Mouse (Mus musculus): ENCODE measurements at regions not wholly inside any gene's neighbourhood (a gene's known extent, or its start where the extent isn't known, plus 50 kb on each side); places are given as distances from the start of the nearest gene placed in this dataset.

GRCm38 (mm10) chr15:97457468-97457867 lies 210.4 kb upstream of the Amigo2 start:
- H3K9ac ChIP-seq (ENCODE audit: control insufficient read depth, low read depth, low read length, poor library complexity, severe bottlenecking): no peak overlapping the region
- no peak overlapping the region for H3K27ac ChIP-seq (ENCODE audit: control insufficient read depth, low read depth, low read length)
- H3K9me3 ChIP-seq (replicated peaks; ENCODE audit: insufficient read depth, low read length): no peaks in the 10 kb centered on the region
- DNase-seq (ENCODE audit: low read depth, low spot score): no peak
- TF ChIP-seq ZKSCAN1 (IDR thresholded peaks at IDR 0.05; ENCODE audit: low read depth, low read length): no peak
- no peak for TF ChIP-seq MAZ (IDR thresholded peaks at IDR 0.05; ENCODE audit: low read depth, low read length)
- H3K4me1 ChIP-seq (ENCODE audit: control insufficient read depth in 1 of 2, insufficient read depth in 2 of 2, low read length in 2 of 2): peaks cover 0 to 3% of the 10 kb centered on the region in 2 experiments; a peak in 1 of 4 replicates
- no peaks in the 10 kb centered on the region for H3K79me2 ChIP-seq (ENCODE audit: control insufficient read depth, insufficient read depth, low read length, poor library complexity)
- H3K27me3 ChIP-seq (ENCODE audit: control insufficient read depth in 1 of 2, insufficient read depth in 2 of 2, low read length in 2 of 2): no peaks in the 10 kb centered on the region
- H3K36me3 ChIP-seq (ENCODE audit: control insufficient read depth in 1 of 2, insufficient read depth in 2 of 2, low read length in 2 of 2): no peaks in the 10 kb centered on the region
- H3K4me3 ChIP-seq (ENCODE audit: control insufficient read depth in 1 of 2, insufficient read depth in 1 of 2, low read depth in 2 of 2, low read length in 2 of 2): no peak overlapping the region

- DNase-seq (ENCODE audit: low read depth, low spot score): no peak
- Histone ChIP-seq H3K9me3 (replicated peaks; ENCODE audit: insufficient read depth, low read length) (no peaks in the 10 kb centered on the region), H3K36me3 (ENCODE audit: control insufficient read depth in 1 of 2, insufficient read depth in 2 of 2, low read length in 2 of 2) (no peaks in the 10 kb centered on the region), H3K9ac (ENCODE audit: control insufficient read depth, low read depth, low read length, poor library complexity, severe bottlenecking) (no peak overlapping the region), H3K4me3 (ENCODE audit: control insufficient read depth in 1 of 2, insufficient read depth in 1 of 2, low read depth in 2 of 2, low read length in 2 of 2) (no peak overlapping the region), H3K79me2 (ENCODE audit: control insufficient read depth, insufficient read depth, low read length, poor library complexity) (no peaks in the 10 kb centered on the region), H3K4me1 (ENCODE audit: control insufficient read depth in 1 of 2, insufficient read depth in 2 of 2, low read length in 2 of 2) (peaks cover 0 to 3% of the 10 kb centered on the region in 2 experiments; a peak in 1 of 4 replicates), H3K27ac (ENCODE audit: control insufficient read depth, low read depth, low read length) (no peak overlapping the region), H3K27me3 (ENCODE audit: control insufficient read depth in 1 of 2, insufficient read depth in 2 of 2, low read length in 2 of 2) (no peaks in the 10 kb centered on the region)
- TF ChIP-seq RCOR1 (IDR thresholded peaks at IDR 0.05; ENCODE audit: low read depth, low read length) (no peak), MAX (IDR thresholded peaks at IDR 0.05; ENCODE audit: low read length) (no peak), MEF2A (IDR thresholded peaks at IDR 0.05; ENCODE audit: extremely low read depth, insufficient replicate concordance, low read depth, low read length, poor library complexity, severe bottlenecking) (no peak), MAFK (IDR thresholded peaks at IDR 0.05; ENCODE audit: borderline replicate concordance, low read depth, low read length) (no peak), ZC3H11A (IDR thresholded peaks at IDR 0.05; ENCODE audit: low read depth, low read length) (no peak), POLR2AphosphoS2 (IDR thresholded peaks at IDR 0.05; ENCODE audit: low read length) (no peak), TCF12 (IDR thresholded peaks at IDR 0.05; ENCODE audit: low read depth, low read length) (no peak), ZKSCAN1 (IDR thresholded peaks at IDR 0.05; ENCODE audit: low read depth, low read length) (no peak), NRF1 (IDR thresholded peaks at IDR 0.05; ENCODE audit: insufficient read depth, low read depth, low read length, poor library complexity, severe bottlenecking) (no peak), USF2 (IDR thresholded peaks at IDR 0.05; ENCODE audit: borderline replicate concordance in 1 of 2, insufficient read depth in 1 of 2, low read depth in 1 of 2, low read length in 2 of 2) (no peak), SIN3A (IDR thresholded peaks at IDR 0.05; ENCODE audit: low read length) (no peak)
These were observed 209.9 kb upstream of the Amigo2 start for GRCm38 (mm10) chr15:97456991-97457390.

- Histone ChIP-seq H3K27ac (ENCODE audit: control insufficient read depth, low read depth, low read length) (no peak overlapping the region), H3K36me3 (ENCODE audit: control insufficient read depth in 1 of 2, insufficient read depth in 2 of 2, low read length in 2 of 2) (no peaks in the 10 kb centered on the region), H3K79me2 (ENCODE audit: control insufficient read depth, insufficient read depth, low read length, poor library complexity) (no peaks in the 10 kb centered on the region), H3K9me3 (replicated peaks; ENCODE audit: insufficient read depth, low read length) (no peaks in the 10 kb centered on the region), H3K4me3 (ENCODE audit: control insufficient read depth in 1 of 2, insufficient read depth in 1 of 2, low read depth in 2 of 2, low read length in 2 of 2) (no peak overlapping the region), H3K9ac (ENCODE audit: control insufficient read depth, low read depth, low read length, poor library complexity, severe bottlenecking) (no peak overlapping the region), H3K4me1 (ENCODE audit: control insufficient read depth in 1 of 2, insufficient read depth in 2 of 2, low read length in 2 of 2) (peaks cover 0 to 3% of the 10 kb centered on the region in 2 experiments; a peak in 1 of 4 replicates), H3K27me3 (ENCODE audit: control insufficient read depth in 1 of 2, insufficient read depth in 2 of 2, low read length in 2 of 2) (no peaks in the 10 kb centered on the region)
- peak; percentile 29 for DNase-seq (ENCODE audit: low read depth, low spot score)
- TF ChIP-seq CHD1 (IDR thresholded peaks at IDR 0.05; ENCODE audit: low read depth, low read length) (no peak), GATA1 (IDR thresholded peaks at IDR 0.05; ENCODE audit: low read depth, low read length) (0 out of 2 replicates have a peak, but pooled peaks have one; percentile 32)
These were observed 208.6 kb upstream of the Amigo2 start for GRCm38 (mm10) chr15:97455672-97456071.

Measured in MEL (cell line).